Mouse (Mus musculus): ENCODE data around the gene Cgnl1.

GRCm38 (mm10) chr9:71614643-71615042 lies 156.8 kb downstream of the Cgnl1 start:
- TF ChIP-seq CTCF (IDR thresholded peaks at IDR 0.05; ENCODE audit: extremely low read depth, insufficient read depth, insufficient read length, insufficient replicate concordance), result peak; percentile 55; the same call in 1 of the 2 replicates
- no peak for TF ChIP-seq POLR2A (IDR thresholded peaks at IDR 0.05; ENCODE audit: low read depth, low read length)

All from spleen, adult 2 months (tissue).